23 mouse cellular contexts compared by ENCODE assay signal in genomic region chr15:24840271-24840670, GRCm38 (mm10).
DNase-seq lines count a peak whose midpoint lies in the region; ATAC-seq and TF ChIP-seq lines count a peak whose summit lies in the region.
"Had no signal": no experiment of that assay in that cellular context is flagged by ENCODE, and none has a peak within 500 bp of the region (broad histone marks: within the 10 kb centered on the region; RNA-seq: fewer than 3 reads in every experiment).

No protein-coding gene starts in this region.

- DNase-seq in kidney, postnatal 0 days (ENCODE audit: low spot score) = peak; percentile 52
- no peak for DNase-seq in kidney, adult 11 months
- DNase-seq in lung, postnatal 14 days = no peak
- peak; percentile 8 for DNase-seq in forelimb bud, embryonic 11.5 days (ENCODE audit: low read depth, low spot score)
- no peak for DNase-seq in frontal cortex, adult 2 months (ENCODE audit: extremely low spot score in 1 of 2, low spot score in 1 of 2)
- DNase-seq: adrenal gland, adult 2 months; adrenal gland, postnatal 14 days; cerebellum, adult 11 months; cerebellum, adult 2 months; cerebellum, adult 9-11 months; cerebellum, postnatal 25 days; gastrocnemius, adult 2 months; gastrocnemius, postnatal 14 days; heart, adult 11 months had no signal

- TF ChIP-seq CTCF in kidney, postnatal 0 days (IDR thresholded peaks at IDR 0.05; ENCODE audit: low read depth) = no peak

- WGBS in kidney, postnatal 0 days = 42% methylated on average over 2 of the region's 2 CpGs
- WGBS in lung, embryonic 15.5 days = 23% methylated on average over 2 of the region's 2 CpGs

- ATAC-seq in kidney, postnatal 0 days (replicated peaks; ENCODE audit: low FRiP score, low read depth) = no peak
- peak; percentile 72; the same call in 1 of the 2 replicates for ATAC-seq in lung, embryonic 15.5 days (ENCODE audit: borderline replicate concordance, extremely low read depth, low FRiP score, low TSS enrichment)
- ATAC-seq: CD4-positive, CD25-positive, alpha-beta regulatory T cell, adult 4 months; forebrain, embryonic 15.5 days had no signal

- H3K36me3 ChIP-seq in kidney, postnatal 0 days (ENCODE audit: insufficient read depth, low read length) = no peaks in the 10 kb centered on the region
- no peaks in the 10 kb centered on the region for H3K36me3 ChIP-seq in lung, embryonic 15.5 days
- H3K36me3 ChIP-seq: embryonic facial prominence, embryonic 12.5 days; forebrain, embryonic 12.5 days; forebrain, embryonic 15.5 days; hindbrain, embryonic 12.5 days; hindbrain, embryonic 15.5 days had no signal

- no peaks in the 10 kb centered on the region for H3K27me3 ChIP-seq in kidney, postnatal 0 days (ENCODE audit: insufficient read depth, low read length)
- no peaks in the 10 kb centered on the region for H3K27me3 ChIP-seq in lung, embryonic 15.5 days
- H3K27me3 ChIP-seq: embryonic facial prominence, embryonic 12.5 days; forebrain, embryonic 12.5 days; forebrain, embryonic 15.5 days; hindbrain, embryonic 12.5 days; hindbrain, embryonic 15.5 days had no signal

- no peak overlapping the region for H3K9ac ChIP-seq in kidney, postnatal 0 days (ENCODE audit: low read depth, low read length)
- no peak overlapping the region for H3K9ac ChIP-seq in lung, embryonic 15.5 days
- H3K9ac ChIP-seq: embryonic facial prominence, embryonic 12.5 days; forebrain, embryonic 12.5 days; forebrain, embryonic 15.5 days; hindbrain, embryonic 12.5 days; hindbrain, embryonic 15.5 days had no signal

- no peak overlapping the region for H3K4me2 ChIP-seq in kidney, postnatal 0 days (ENCODE audit: low read length)
- no peak overlapping the region for H3K4me2 ChIP-seq in lung, embryonic 15.5 days
- H3K4me2 ChIP-seq: embryonic facial prominence, embryonic 12.5 days; forebrain, embryonic 12.5 days; forebrain, embryonic 15.5 days; heart, embryonic 11.5 days; hindbrain, embryonic 12.5 days; hindbrain, embryonic 15.5 days had no signal

- no peaks in the 10 kb centered on the region for H3K9me3 ChIP-seq in kidney, postnatal 0 days (replicated peaks; ENCODE audit: low read length)
- no peaks in the 10 kb centered on the region for H3K9me3 ChIP-seq in lung, embryonic 15.5 days
- H3K9me3 ChIP-seq: embryonic facial prominence, embryonic 12.5 days; forebrain, embryonic 12.5 days; forebrain, embryonic 15.5 days; hindbrain, embryonic 12.5 days; hindbrain, embryonic 15.5 days had no signal

- H3K4me3 ChIP-seq in kidney, postnatal 0 days (replicated peaks; ENCODE audit: low read depth, low read length) = no peak overlapping the region
- H3K4me3 ChIP-seq in lung, embryonic 15.5 days = no peak overlapping the region
- H3K4me3 ChIP-seq: embryonic facial prominence, embryonic 12.5 days; erythroblast, embryonic 14.5 days; forebrain, embryonic 12.5 days; forebrain, embryonic 15.5 days; gastrocnemius, adult 2 months; hindbrain, embryonic 12.5 days; hindbrain, embryonic 15.5 days had no signal

- no peak overlapping the region for H3K27ac ChIP-seq in kidney, postnatal 0 days
- no peak overlapping the region for H3K27ac ChIP-seq in lung, embryonic 15.5 days
- H3K27ac ChIP-seq: embryonic facial prominence, embryonic 12.5 days; forebrain, embryonic 12.5 days; forebrain, embryonic 15.5 days; gastrocnemius, adult 2 months; hindbrain, embryonic 12.5 days; hindbrain, embryonic 15.5 days had no signal

- H3K4me1 ChIP-seq in kidney, postnatal 0 days (replicated peaks; ENCODE audit: insufficient read depth, low read length) = no peaks in the 10 kb centered on the region
- no peaks in the 10 kb centered on the region for H3K4me1 ChIP-seq in lung, embryonic 15.5 days
- H3K4me1 ChIP-seq: embryonic facial prominence, embryonic 12.5 days; forebrain, embryonic 12.5 days; forebrain, embryonic 15.5 days; hindbrain, embryonic 12.5 days; hindbrain, embryonic 15.5 days had no signal

Comparison
In these comparisons a context has a peak if more than half of its experiments do, and no peak if none do; other contexts are left out.
1. DNase-seq: peak in kidney, postnatal 0 days (single experiment) and forelimb bud, embryonic 11.5 days (single experiment); none in kidney, adult 11 months (single experiment), lung, postnatal 14 days (single experiment) and frontal cortex, adult 2 months (0 of 2).